Mouse (Mus musculus) left cerebral cortex, postnatal 36 days (tissue): ENCODE data around the gene Gm3015. TPM values are rescaled to one million over a fixed set of nuclear protein-coding genes. Genes with fewer than 3 reads are reported as not detected.
"Not testable (repeated sequence)": the region's sequence is repeated elsewhere in the genome, so short reads cannot be mapped to it uniquely, and the experiment has no call there.

Source experiments
- DNase-seq, 2 experiments: peaks; one replicate each; pipeline ENCODE4 v3.0.0; 2021 to 2022; ENCODE audit warnings: low spot score in 2 of 2, mixed read lengths in 1 of 2
- intact Hi-C: fragments of 180-260 bp; cut with DNase I; formaldehyde crosslinking; loops from one replicate; pipeline ENCODE4 v1.15.1; 2025
- total RNA-seq, 2 experiments: library from RNA; stranded (reverse); gene quantifications; 2 replicates each; pipeline ENCODE4 v1.2.3; 2021

The Gm3015 gene
- total RNA-seq = not detected

GRCm38 (mm10) chr14:42768721-42769120 lies at the start of gene Gm3015:
TSS of gene Gm3015 (minus strand) at chr14:42768821.
- intact Hi-C loops, DNase-seq: not testable (repeated sequence)

- DNase-seq, intact Hi-C loops: not testable (repeated sequence)
These were observed 29.3 kb upstream of the Gm3015 start, which contains the start of gene Gm10377 for GRCm38 (mm10) chr14:42797887-42798286. TSS of gene Gm10377 (minus strand) at chr14:42797987.

Other genes starting within 250 kb of the Gm3015 start
- not detected for gene Gm8024, start 244.5 kb downstream of the Gm3015 start, total RNA-seq
- gene Gm17124, start 168.9 kb downstream of the Gm3015 start, total RNA-seq = not detected
- not detected for gene Gm3633, start 126.9 kb downstream of the Gm3015 start, total RNA-seq
- not detected for gene Gm10378, start 112.9 kb downstream of the Gm3015 start, total RNA-seq
- not detected for gene Gm10377, start 29.2 kb upstream of the Gm3015 start, total RNA-seq
- gene Gm21977, start 84.7 kb upstream of the Gm3015 start, total RNA-seq = not detected
- gene Gm8082, start 224.8 kb upstream of the Gm3015 start, total RNA-seq = not detected
- gene Gm10376, start 246.8 kb upstream of the Gm3015 start, total RNA-seq = not detected